Mouse (Mus musculus) cortical plate, adult 2 months (tissue): ENCODE measurements around the gene Aes. TPM values are rescaled to one million over a fixed set of nuclear protein-coding genes. Genes with fewer than 3 reads are reported as not detected.

Experiments used
- H3K27ac ChIP-seq: fragments of 200-500 bp; 2 replicates; pipeline ENCODE4 v1.5.1; 2012; ENCODE audit warnings: low read length, control low read depth, inconsistent platforms; ENCODE audit not compliant: insufficient read depth
- H3K4me1 ChIP-seq: fragments of 200-500 bp; 2 replicates; pipeline ENCODE4 v1.6.1; 2011; ENCODE audit warnings: low read length; ENCODE audit not compliant: control insufficient read depth, insufficient read depth
- H3K4me3 ChIP-seq: fragments of 200-500 bp; 2 replicates; pipeline ENCODE4 v1.5.1; 2011; ENCODE audit warnings: mild to moderate bottlenecking, low read length, control low read depth; ENCODE audit not compliant: insufficient read depth
- CTCF ChIP-seq: fragments of 200-500 bp; IDR thresholded peaks from 2 replicates; pipeline ENCODE4 v1.5.1; 2011; ENCODE audit warnings: mild to moderate bottlenecking, control low read depth, low read length; ENCODE audit not compliant: insufficient read depth; ENCODE audit errors: extremely low read depth
- POLR2A ChIP-seq: fragments of 200-500 bp; IDR thresholded peaks from 2 replicates; pipeline ENCODE4 v1.6.1; 2011; ENCODE audit warnings: mild to moderate bottlenecking, low read length, control low read depth; ENCODE audit not compliant: insufficient read depth; ENCODE audit errors: extremely low read depth
- polyA plus RNA-seq: library from polyadenylated mRNA; depleted of rRNA; stranded (reverse); fragments of >200 nt; gene quantifications from 2 replicates; pipeline ENCODE4 v1.2.3, GENCODE M21; 2012

Aes gene
- polyA plus RNA-seq, 1 experiment = 897 TPM

DNA sequence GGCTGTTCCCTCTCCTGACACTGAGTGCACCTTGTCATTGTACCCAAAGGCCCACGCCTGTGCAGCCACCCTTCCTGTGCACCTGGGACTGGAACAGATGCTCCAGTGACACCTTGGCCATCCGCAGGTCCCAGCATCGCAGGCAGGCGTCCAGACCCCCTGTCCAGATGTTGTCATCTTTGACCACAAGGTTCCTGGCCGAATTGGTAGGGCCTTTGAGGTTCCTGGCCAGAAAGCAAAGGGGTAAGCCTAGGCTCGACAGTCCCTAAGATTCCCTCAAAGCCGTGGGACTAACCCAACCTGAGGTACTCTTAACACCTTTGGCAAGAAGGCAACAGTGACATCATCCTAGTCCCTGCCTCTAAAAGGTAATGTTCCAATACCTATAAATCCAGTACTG lies 33.3 kb downstream of the Aes start:
- H3K27ac ChIP-seq = no peak overlapping the region
- TF ChIP-seq CTCF (no peak), POLR2A (no peak)
- no peak overlapping the region for H3K4me3 ChIP-seq
- H3K4me1 ChIP-seq = peaks cover 1% of the 10 kb centered on the region; the same call in 1 of the 2 replicates

DNA sequence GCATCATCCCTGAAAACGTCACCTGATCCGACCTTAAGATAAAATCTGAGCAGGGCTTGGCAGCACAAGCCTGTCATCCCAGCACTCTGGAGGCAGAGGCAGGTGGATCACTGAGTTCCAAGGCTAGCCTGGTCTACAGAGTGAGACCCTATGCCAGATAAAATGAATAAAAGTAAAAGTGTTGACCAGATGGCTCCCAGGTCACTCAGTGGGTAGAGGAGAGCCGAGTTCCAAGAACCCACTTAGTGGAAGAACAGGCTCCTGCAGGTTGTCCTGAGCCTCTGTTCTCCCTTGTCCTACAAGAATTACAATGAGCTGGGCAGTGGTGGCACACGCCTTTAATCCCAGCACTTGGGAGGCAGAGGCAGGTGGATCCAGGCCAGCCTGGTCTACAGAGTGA lies 33.9 kb downstream of the Aes start:
- no peak overlapping the region for H3K4me3 ChIP-seq
- no peak overlapping the region for H3K27ac ChIP-seq
- TF ChIP-seq POLR2A (no peak), CTCF (no peak)
- peaks cover 1% of the 10 kb centered on the region; the same call in 1 of the 2 replicates for H3K4me1 ChIP-seq

DNA sequence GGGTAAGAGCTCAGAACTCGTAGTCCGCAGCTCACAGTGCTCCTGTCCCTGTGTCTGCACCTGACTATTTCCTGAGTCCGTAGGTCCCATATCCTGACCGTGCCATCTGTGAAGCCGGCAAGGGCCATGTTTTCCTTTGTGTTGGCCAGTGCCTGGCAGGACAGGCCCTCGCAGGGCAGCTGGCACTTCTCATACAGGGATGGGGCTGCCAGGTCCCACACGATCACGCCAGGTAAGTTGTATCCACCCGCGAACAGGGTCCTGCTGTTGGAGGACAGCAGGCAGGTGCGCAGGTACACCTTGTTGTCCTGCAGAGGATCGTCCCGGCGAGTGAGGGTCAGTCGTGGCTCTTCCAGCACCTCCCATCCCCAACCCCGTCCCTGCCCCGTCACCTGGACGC lies 34.6 kb downstream of the Aes start:
- Histone ChIP-seq H3K27ac (no peak overlapping the region), H3K4me1 (peaks cover 1% of the 10 kb centered on the region; the same call in 1 of the 2 replicates), H3K4me3 (no peak overlapping the region)
- TF ChIP-seq CTCF (no peak), POLR2A (no peak)

DNA sequence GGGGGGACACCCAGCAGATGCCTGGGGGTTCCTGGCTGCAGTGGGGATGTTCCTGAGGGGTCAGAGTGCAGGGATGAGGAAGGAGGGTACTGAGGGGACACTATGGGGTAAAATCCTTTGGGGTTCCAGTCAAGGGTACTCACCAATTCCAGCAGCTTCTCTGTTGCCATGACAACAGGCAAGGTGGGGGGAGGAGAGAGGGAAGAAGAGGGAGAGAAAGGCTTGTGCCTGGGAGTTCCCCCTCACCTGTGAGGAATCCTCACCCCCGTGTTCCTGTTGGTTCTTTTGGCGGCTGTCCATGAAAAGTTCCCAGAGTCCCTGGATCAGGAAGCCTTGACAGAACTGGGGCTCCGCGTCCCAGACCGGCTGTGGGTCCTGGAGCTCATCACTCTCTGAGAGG lies 36.3 kb downstream of the Aes start:
- Histone ChIP-seq H3K4me1 (peaks cover 1% of the 10 kb centered on the region; the same call in 1 of the 2 replicates), H3K4me3 (no peak overlapping the region), H3K27ac (no peak overlapping the region)
- TF ChIP-seq POLR2A (no peak), CTCF (no peak)

DNA sequence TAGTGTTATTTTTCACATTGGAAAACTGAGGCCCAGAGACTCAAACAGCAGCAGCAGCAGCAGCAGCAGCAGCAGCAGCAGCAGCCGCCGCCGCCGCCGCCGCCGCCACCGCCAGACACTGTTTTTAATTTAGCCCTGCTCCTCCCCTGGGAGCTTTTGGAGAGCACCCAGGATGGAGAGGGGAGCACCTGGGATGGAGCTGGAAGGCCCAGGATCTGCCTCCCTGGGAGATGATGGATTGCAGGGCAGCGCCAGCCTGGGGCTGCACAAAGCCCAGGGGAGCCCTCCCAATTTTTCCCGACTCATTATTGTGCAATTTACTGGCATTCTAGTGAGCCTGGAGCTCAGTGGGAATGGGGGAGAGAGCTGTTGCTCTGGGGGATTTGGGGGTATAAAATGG lies 37.3 kb downstream of the Aes start:
- Histone ChIP-seq H3K4me1 (peaks cover 1% of the 10 kb centered on the region; the same call in 1 of the 2 replicates), H3K4me3 (peak overlapping the region; percentile 9; the same call in 1 of the 2 replicates), H3K27ac (no peak overlapping the region)
- TF ChIP-seq CTCF (no peak), POLR2A (no peak)

DNA sequence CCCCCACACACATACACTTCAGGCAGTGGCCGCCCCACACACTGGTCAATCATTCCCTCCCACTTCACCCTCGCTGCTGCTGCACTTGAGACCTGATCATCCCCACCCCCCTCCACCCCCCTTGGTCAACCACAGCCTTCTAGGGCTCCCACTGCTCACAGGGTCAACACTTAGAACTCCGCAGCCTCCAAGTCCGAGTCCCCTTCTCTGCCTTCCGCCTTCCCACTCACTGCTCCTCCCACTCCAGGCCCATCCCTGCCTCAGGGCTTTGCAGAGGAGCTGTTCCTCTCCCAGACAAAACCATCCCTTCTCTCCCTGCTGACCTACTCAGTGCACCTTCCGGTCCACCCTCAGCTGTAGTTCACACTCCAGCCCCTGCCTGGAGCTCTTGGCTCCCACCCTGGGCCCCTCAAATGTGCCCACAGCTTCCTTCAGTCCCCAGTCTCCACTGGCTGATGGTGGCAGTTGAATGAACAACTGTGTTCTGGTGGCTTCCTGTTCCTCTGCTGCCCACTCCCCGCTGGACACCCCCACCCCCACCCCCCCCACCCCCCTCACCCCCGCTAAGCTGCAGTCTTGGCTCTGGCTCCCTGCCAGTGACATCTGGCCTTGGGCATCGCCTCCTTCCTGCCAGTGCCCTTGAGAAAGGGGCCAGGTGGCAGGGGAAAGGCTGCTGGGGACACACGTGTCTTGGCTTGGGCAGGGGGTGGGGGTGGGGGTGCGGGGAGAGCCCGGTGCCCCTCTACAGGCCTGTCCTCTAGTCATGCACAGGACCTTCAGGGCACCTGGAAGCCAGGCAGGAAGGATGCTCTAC lies 38.1 kb downstream of the Aes start:
- no peak overlapping the region for H3K27ac ChIP-seq

DNA sequence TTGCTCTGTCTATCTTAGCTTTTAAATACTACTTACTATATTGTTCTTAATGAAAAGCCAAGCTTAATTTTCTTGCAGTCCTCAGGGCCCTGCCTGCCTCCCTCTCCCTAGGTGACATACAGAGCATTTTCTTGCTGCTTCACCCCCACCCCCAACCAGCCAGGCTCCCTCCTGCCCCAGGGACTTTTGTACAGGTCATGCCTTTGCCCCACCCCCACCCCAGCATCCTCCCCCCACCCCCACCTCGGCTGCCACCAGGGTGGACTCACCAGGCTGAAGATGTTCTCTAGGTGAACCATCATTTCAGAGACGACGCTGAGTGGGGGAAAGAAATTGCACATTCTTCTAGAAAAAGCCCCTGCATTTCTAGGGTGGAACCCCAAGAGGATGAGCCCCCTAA lies 39.1 kb downstream of the Aes start:
- Histone ChIP-seq H3K27ac (no peak overlapping the region), H3K4me1 (peaks cover 3% of the 10 kb centered on the region), H3K4me3 (no peak overlapping the region)
- no peak for TF ChIP-seq POLR2A
- no peak for TF ChIP-seq CTCF

More for the DNA sequence above, 38.1 kb downstream of the Aes start:
- peaks cover 1% of the 10 kb centered on the region; the same call in 1 of the 2 replicates for H3K4me1 ChIP-seq
- TF ChIP-seq CTCF = no peak
- TF ChIP-seq POLR2A = no peak
- H3K4me3 ChIP-seq = peak overlapping the region; percentile 9; the same call in 1 of the 2 replicates

DNA sequence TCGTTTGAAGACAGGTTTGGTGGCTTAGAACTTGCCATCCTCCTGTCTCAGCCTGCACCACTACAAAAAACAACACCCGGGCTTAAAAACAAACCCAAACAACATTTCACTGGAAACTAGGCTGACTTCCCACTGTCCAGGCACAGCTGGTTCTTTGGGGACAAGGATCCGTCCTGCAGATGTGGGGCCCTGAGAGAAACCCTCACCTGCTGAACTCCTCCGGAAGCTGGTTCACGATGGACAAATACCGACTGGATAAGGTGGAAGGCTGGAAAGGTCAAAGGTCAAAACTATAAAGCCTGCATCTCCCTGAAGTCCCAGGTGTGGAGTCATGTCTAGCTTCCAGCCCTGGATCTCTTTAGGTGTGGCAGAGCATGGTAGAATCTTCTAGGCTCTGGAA lies 39.6 kb downstream of the Aes start:
- Histone ChIP-seq H3K27ac (no peak overlapping the region), H3K4me1 (peaks cover 3% of the 10 kb centered on the region), H3K4me3 (no peak overlapping the region)
- TF ChIP-seq CTCF (no peak), POLR2A (no peak)

DNA sequence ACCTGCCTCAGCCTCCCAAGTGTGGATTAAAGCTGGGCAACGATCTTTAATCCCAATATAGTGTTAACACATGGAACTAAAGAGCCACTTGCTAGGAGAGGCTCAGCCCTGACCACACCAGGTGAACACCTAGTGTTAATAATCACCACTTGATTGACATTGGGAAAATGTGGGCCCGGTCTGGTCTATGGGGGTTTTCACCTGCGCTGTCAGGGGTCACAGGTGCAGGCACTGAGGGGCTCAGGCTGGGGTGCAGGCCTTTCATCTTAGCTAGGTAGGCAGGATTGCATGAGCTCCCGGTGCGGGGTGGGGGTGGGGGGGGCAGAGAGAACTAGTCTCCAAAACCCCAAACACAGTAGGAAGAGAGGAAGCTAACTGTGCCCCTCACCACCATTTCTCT lies 40.3 kb downstream of the Aes start:
- Histone ChIP-seq H3K4me3 (no peak overlapping the region), H3K4me1 (peaks cover 3% of the 10 kb centered on the region), H3K27ac (no peak overlapping the region)
- no peak for TF ChIP-seq POLR2A
- TF ChIP-seq CTCF = no peak

DNA sequence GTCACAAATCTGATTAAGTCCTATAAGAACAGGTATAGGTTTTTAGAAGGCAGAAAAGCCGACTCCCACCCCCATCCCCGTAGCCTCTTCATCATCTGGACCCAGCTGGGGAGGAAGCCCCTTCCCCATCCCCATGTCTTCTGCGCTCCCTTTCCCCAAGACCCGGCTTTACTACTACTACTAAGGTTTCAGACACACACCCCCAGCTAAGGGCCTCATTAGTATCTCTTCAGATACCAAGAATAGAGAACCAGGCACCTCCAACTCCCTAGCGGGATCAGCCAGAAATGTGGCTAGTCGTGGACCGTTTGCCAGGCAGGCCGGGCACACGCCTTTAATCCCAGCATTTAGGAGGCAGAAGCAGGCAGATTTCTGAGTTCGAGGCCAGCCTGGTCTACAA lies 40.8 kb downstream of the Aes start:
- Histone ChIP-seq H3K4me1 (peaks cover 5% of the 10 kb centered on the region), H3K4me3 (no peak overlapping the region), H3K27ac (no peak overlapping the region)
- TF ChIP-seq POLR2A (no peak), CTCF (no peak)
